Mouse (Mus musculus) embryonic fibroblast, embryonic 13.5 days (primary cell): ENCODE data around the gene Polh.

Experiments
- CTCF ChIP-seq: IDR thresholded peaks from 2 replicates; pipeline ENCODE4 v1.5.1; 2011; ENCODE audit warnings: mild to moderate bottlenecking, control low read depth, low read length, moderate library complexity, borderline replicate concordance; ENCODE audit not compliant: insufficient read depth
- POLR2A ChIP-seq: IDR thresholded peaks from 2 replicates; pipeline ENCODE4 v1.6.1; 2011; ENCODE audit warnings: low read depth, mild to moderate bottlenecking, control low read depth, low read length, moderate library complexity

- TF ChIP-seq POLR2A = no peak
- TF ChIP-seq CTCF = no peak
Measured at GRCm38 (mm10) chr17:46168768-46169167, 33.7 kb downstream of the Polh start.
